Mouse (Mus musculus) left cerebral cortex, postnatal 36 days (tissue): ENCODE measurements at regions not wholly inside any gene's neighbourhood (a gene's known extent, or its start where the extent isn't known, plus 50 kb on each side); places are given as distances from the start of the nearest gene placed in this dataset.

Source experiments
- DNase-seq, 2 experiments: peaks; one replicate each; pipeline ENCODE4 v3.0.0; 2021 to 2022; ENCODE audit warnings: low spot score in 2 of 2, mixed read lengths in 1 of 2
- intact Hi-C: fragments of 180-260 bp; cut with DNase I; formaldehyde crosslinking; loops from one replicate; pipeline ENCODE4 v1.15.1; 2025

- intact Hi-C loops, result no loop called here
- DNase-seq, result no peak
Measured at GRCm38 (mm10) chr2:149467801-149468200, 62.9 kb downstream of the Cst10 start.

- DNase-seq, result no peak
Measured at GRCm38 (mm10) chr2:149472411-149472810, 67.6 kb downstream of the Cst10 start.

DNA sequence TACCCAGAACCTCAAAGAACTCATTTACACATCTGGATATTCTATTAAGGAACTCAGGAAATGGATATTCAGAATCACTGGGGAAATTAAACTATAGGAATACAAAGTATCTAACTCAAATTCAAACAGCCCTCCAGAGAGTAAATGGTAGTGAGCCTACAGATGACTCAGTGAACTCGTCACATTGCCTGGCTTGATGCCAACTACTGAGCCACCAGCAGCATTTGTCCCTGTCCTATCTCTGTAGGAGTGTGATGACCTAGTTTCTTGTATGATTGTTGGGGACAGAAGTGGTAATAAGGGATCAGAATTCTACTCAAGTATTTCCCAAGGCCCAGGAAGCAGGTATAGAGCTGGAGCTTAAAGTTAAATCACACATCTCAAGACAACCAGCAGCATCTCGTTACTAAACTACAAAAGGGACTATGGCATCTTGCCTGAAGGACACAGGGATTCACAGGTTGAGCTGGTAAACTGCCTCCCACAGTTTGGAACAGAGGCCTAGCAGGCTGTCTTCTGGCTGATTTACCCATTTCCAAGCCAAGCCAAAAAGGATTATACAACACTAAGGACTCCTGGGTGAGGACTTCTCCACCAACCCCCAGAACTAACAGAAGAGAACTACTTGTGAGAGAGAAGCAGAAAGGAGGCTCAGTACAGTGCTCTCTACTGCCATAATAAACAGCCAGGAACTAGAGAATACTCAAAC is 88.6 kb downstream of the Cst10 start:
- intact Hi-C loops, result no loop called here
- peak; percentile 13 to 22 for DNase-seq

More at GRCm38 (mm10) chr2:149472411-149472810, 67.6 kb downstream of the Cst10 start:
- intact Hi-C loops, result no loop called here

DNA sequence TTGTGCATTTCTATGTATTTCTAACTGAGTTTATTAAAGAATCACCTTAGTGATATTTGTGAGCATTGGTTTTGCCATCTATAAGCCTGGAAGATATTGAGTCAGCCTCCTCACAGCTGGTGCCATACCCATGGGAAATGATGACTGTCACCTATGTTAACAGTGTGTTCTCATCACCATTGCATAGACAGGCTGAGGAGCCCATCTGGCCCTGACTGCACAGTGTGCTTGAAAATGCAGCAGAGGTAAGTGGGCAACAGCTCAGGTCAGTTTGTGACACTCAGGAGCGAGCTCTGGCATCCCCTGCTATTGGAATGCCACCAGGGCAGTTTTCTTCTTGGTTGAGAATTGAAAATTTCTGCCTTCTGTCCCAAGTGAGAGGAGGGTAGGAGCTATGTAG is 108.0 kb downstream of the Cst10 start:
- intact Hi-C loops, result no loop called here
- no peak for DNase-seq

DNA sequence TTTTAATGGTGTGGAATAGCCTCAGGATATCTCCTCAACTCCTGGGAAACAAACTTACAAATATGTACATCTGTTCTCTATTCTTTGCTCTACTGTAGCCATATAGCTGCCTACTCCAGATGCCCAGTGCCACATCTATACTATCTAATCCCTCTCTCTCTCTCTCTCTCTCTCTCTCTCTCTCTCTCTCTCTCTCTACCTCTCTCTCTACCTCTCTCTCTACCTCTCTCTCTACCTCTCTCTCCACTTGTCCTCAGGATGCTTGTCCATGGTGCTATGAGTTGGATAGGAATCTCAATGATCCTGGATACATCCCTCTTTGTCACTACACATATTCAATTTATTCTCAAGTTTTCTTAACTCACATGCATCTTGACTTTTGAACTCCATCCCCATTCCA is 119.6 kb downstream of the Cst10 start:
- DNase-seq, result no peak
- intact Hi-C loops, result no loop called here

- peak in 1 of 2 experiments; percentile 13 for DNase-seq
- intact Hi-C loops, result loop anchor here (5.0 kb wide), 2 partner anchors 224 to 289 kb away; partner anchors contain the start of gene C530025M09Rik
Measured at GRCm38 (mm10) chr2:149542837-149543236, 138.0 kb downstream of the Cst10 start.

- DNase-seq, result no peak
- intact Hi-C loops, result no loop called here
Measured at GRCm38 (mm10) chr2:149545708-149546107, 140.9 kb downstream of the Cst10 start.

- DNase-seq, result no peak
- intact Hi-C loops, result no loop called here
Measured at GRCm38 (mm10) chr2:149546639-149547200, 141.9 kb downstream of the Cst10 start.

GRCm38 (mm10) chr2:149555209-149555608 is 150.4 kb downstream of the Cst10 start:
- no peak for DNase-seq
- intact Hi-C loops, result no loop called here

DNA sequence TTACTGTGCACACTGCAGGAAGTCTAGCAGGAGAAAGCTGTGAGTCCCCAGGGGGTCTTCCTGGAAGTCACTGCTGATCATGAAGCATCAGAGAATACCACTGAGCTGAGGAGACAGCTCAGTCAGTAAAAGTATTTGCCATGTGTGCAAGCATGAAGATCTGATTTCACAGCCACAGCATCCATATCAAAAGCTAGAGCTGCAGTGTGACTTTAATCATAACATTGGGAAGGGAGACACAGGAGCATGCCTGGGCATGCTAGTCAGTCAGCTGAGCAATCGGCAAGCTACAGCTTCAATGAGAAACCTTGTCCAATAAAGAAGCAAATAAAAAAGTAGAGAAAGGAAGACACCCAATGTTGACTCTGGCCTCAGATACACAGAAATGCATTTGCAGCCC is 168.9 kb downstream of the Cst10 start:
- intact Hi-C loops, result no loop called here
- no peak for DNase-seq

DNA sequence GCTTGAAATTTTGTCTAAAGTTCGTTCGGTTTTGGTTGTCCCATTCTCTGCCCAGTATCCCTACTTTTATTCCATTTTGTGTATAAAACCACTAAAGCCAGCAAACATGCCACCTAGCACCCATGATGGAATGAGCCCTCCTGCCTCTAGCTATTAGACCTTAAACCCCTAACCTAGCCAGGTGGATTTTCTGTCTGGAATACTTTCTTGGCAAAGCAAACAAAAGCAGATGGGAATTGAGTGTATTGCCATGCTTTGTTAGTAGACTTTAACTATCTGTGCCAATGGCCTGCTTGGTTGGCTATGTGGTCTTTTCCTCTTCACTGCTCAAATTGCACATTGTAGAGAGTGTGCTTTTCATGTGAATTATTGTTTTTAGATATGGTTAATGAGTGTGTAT is 197.7 kb downstream of the Cst10 start:
- intact Hi-C loops, result no loop called here
- DNase-seq, result no peak

- no peak for DNase-seq
- intact Hi-C loops, result no loop called here
Measured at GRCm38 (mm10) chr2:149613381-149613780, 208.5 kb downstream of the Cst10 start.

- DNase-seq, result no peak
- intact Hi-C loops, result no loop called here
Measured at GRCm38 (mm10) chr2:149614078-149614939, 209.5 kb downstream of the Cst10 start.

GRCm38 (mm10) chr2:149625626-149626025 is 203.4 kb upstream of the Syndig1 start:
- intact Hi-C loops, result no loop called here
- DNase-seq, result no peak

- DNase-seq, result no peak
- intact Hi-C loops, result no loop called here
Measured at GRCm38 (mm10) chr2:149641207-149641606, 187.8 kb upstream of the Syndig1 start.

DNA sequence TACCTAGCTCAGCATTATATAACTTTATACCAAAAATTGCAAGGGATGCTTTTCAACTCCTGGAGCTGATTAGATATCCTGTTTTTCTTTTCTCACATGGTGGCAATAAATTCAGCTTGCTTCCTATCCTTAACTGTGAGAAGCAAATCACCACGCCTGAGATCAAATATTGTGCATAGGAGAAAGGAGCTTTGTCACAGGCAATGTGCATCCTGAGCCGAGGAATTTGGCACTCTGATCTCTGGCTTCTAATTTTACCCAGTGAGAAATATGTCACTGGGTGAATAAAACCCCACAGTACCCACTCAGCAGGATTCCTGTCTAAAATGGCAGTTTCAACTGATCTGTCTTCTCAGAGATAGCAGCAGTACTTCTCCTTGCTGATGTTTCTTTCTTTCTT is 177.2 kb upstream of the Syndig1 start:
- intact Hi-C loops, result no loop called here
- no peak for DNase-seq

GRCm38 (mm10) chr2:149661086-149661485 is 167.9 kb upstream of the Syndig1 start:
- DNase-seq, result no peak
- intact Hi-C loops, result no loop called here

- DNase-seq, result no peak
- intact Hi-C loops, result no loop called here
Measured at GRCm38 (mm10) chr2:149664377-149664776, 164.6 kb upstream of the Syndig1 start.

DNA sequence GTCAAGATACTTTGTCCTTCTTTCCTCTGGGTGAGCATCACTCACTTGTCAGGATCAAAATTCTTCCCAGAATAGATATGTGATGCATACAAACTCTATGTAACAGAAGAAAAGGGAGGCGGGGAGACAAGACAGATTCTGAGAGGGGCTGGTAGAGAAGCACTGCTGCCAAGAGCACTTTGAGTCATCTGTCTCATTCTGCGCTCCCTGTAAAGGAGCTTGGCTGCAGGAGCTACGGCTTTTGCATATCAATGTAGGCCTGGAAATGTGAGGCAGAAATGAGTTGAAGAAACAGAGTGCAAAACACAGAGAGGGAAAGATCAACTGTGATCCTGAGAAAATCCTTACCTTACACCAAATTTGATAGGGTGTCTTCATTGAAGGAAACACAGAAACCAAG is 162.6 kb upstream of the Syndig1 start:
- peak; percentile 18 to 34 for DNase-seq
- intact Hi-C loops, result no loop called here

DNA sequence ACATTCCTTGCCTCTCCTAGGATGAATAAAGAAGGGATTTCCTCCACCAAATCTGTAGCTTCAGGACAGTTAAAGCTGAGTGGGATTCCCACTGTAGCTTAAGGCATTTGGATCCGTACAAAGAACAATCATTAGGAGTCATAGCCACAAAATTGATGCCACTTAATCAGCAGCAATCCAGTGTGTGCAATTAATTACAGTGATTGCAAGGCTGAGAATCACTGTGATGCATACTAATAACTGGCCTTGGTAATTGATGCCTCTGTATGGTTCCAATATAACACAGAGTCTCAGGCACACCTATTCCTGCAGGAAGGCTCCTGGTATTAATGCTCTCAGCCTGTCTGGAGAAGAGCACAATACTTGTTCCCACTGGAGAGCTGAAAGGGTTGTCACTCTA is 157.1 kb upstream of the Syndig1 start:
- intact Hi-C loops, result no loop called here
- DNase-seq, result no peak
